Mouse (Mus musculus): ENCODE data around the gene Plau. TPM values are rescaled to one million over a fixed set of nuclear protein-coding genes. Genes with fewer than 3 reads are reported as not detected.

Gene Plau
- polyA plus RNA-seq, 1 experiment from 2014 or later = 0.47 TPM

GRCm38 (mm10) chr14:20891941-20892402 is 55.5 kb downstream of the Plau start:
- H3K36me3 ChIP-seq (ENCODE audit: control insufficient read depth, insufficient read depth, low read length) = no peaks in the 10 kb centered on the region
- no peak overlapping the region for H3K4me2 ChIP-seq (ENCODE audit: low read length)
- WGBS = 37% methylated on average over 9 of the region's 9 CpGs
- H3K9ac ChIP-seq (ENCODE audit: low read length) = no peak overlapping the region
- H3K4me3 ChIP-seq (ENCODE audit: low read depth, low read length) = no peak overlapping the region
- no peaks in the 10 kb centered on the region for H3K27me3 ChIP-seq (replicated peaks; ENCODE audit: control insufficient read depth, insufficient read depth, low read length)
- ATAC-seq = 0 out of 2 replicates have a peak, but pooled peaks have one; percentile 20
- peak; percentile 60 for DNase-seq (ENCODE audit: low spot score)
- H3K9me3 ChIP-seq (replicated peaks; ENCODE audit: control insufficient read depth, low read length) = no peaks in the 10 kb centered on the region
- no peaks in the 10 kb centered on the region for H3K4me1 ChIP-seq (ENCODE audit: control insufficient read depth, insufficient read depth, low read length)
- H3K27ac ChIP-seq (ENCODE audit: low read depth, low read length) = no peak overlapping the region

Other genes with a start within 250 kb of the Plau start
- gene Usp54, start 195.6 kb upstream of the Plau start, polyA plus RNA-seq (2014; fragmentation: Nextera tagmentation; extraction: Ambion mirVana) = 8.6 and 11.9 TPM in 2 replicates
- 0.22 TPM in 1 of 2 replicates, not detected in the other for gene Myoz1, start 180.1 kb upstream of the Plau start, polyA plus RNA-seq (2014; fragmentation: Nextera tagmentation; extraction: Ambion mirVana)
- gene Synpo2l, start 168.3 kb upstream of the Plau start, polyA plus RNA-seq (2014; fragmentation: Nextera tagmentation; extraction: Ambion mirVana) = 0.05 and 0.09 TPM in 2 replicates
- gene Sec24c, start 162.4 kb upstream of the Plau start, polyA plus RNA-seq (2014; fragmentation: Nextera tagmentation; extraction: Ambion mirVana) = 64.9 and 75.4 TPM in 2 replicates
- gene Fut11, start 141.7 kb upstream of the Plau start, polyA plus RNA-seq (2014; fragmentation: Nextera tagmentation; extraction: Ambion mirVana) = 13.1 and 15.1 TPM in 2 replicates
- gene Chchd1, start 133.7 kb upstream of the Plau start, polyA plus RNA-seq (2014; fragmentation: Nextera tagmentation; extraction: Ambion mirVana) = 227 and 259 TPM in 2 replicates
- 31.8 and 39.1 TPM in 2 replicates for gene Zswim8, start 129.1 kb upstream of the Plau start, polyA plus RNA-seq (2014; fragmentation: Nextera tagmentation; extraction: Ambion mirVana)
- 12.5 and 14.2 TPM in 2 replicates for gene Ndst2, start 102.1 kb upstream of the Plau start, polyA plus RNA-seq (2014; fragmentation: Nextera tagmentation; extraction: Ambion mirVana)
- 82.6 and 110 TPM in 2 replicates for gene Camk2g, start 42.6 kb upstream of the Plau start, polyA plus RNA-seq (2014; fragmentation: Nextera tagmentation; extraction: Ambion mirVana)
- gene Vcl, start 92.7 kb downstream of the Plau start, polyA plus RNA-seq (2014; fragmentation: Nextera tagmentation; extraction: Ambion mirVana) = 8.4 and 9.3 TPM in 2 replicates
- 139 and 145 TPM in 2 replicates for gene Ap3m1, start 215.8 kb downstream of the Plau start, polyA plus RNA-seq (2014; fragmentation: Nextera tagmentation; extraction: Ambion mirVana)
- gene Adk, start 215.9 kb downstream of the Plau start, polyA plus RNA-seq (2014; fragmentation: Nextera tagmentation; extraction: Ambion mirVana) = 79.9 and 81.7 TPM in 2 replicates

All from forebrain, embryonic 14.5 days (tissue).